In genomic region chr8:11753155-11753941, GRCm38 (mm10) we compare ENCODE assay signal across 31 mouse cellular contexts. TPM values are rescaled to one million over a fixed set of nuclear protein-coding genes. Genes with fewer than 3 reads are reported as not detected.
DNase-seq lines count a peak whose midpoint lies in the region; ATAC-seq and TF ChIP-seq lines count a peak whose summit lies in the region.
"Had no signal": no experiment of that assay in that cellular context is flagged by ENCODE, and none has a peak within 500 bp of the region (broad histone marks: within the 10 kb centered on the region; RNA-seq: fewer than 3 reads in every experiment).

No protein-coding gene starts in this region.

- no peaks in the 10 kb centered on the region for H3K9me3 ChIP-seq in hindbrain, embryonic 12.5 days (replicated peaks)
- H3K9me3 ChIP-seq in hindbrain, embryonic 11.5 days (ENCODE audit: control insufficient read depth, low read length), result no peaks in the 10 kb centered on the region
- no peaks in the 10 kb centered on the region for H3K9me3 ChIP-seq in stomach, embryonic 16.5 days (replicated peaks; ENCODE audit: control insufficient read depth, low read length)
- no peaks in the 10 kb centered on the region for H3K9me3 ChIP-seq in stomach, postnatal 0 days (ENCODE audit: control insufficient read depth, low read length)
- H3K9me3 ChIP-seq: embryonic facial prominence, embryonic 15.5 days; forebrain, embryonic 15.5 days; intestine, embryonic 15.5 days; midbrain, embryonic 12.5 days had no signal

- TF ChIP-seq CTCF in gastrocnemius, adult 2 months (IDR thresholded peaks at IDR 0.05), result no peak
- TF ChIP-seq CTCF in stomach, postnatal 0 days (IDR thresholded peaks at IDR 0.05; ENCODE audit: low read depth), result no peak

- intact Hi-C loops in gastrocnemius, adult 2 months (cut with DNase I), result loop anchor here (5.0 kb wide), 1 partner anchor 34 kb away; no protein-coding TSS in a partner anchor

- H3K27ac ChIP-seq in gastrocnemius, adult 2 months, result peak overlapping the region; percentile 20
- H3K27ac ChIP-seq in hindbrain, embryonic 12.5 days, result no peak overlapping the region
- no peak overlapping the region for H3K27ac ChIP-seq in hindbrain, embryonic 11.5 days (ENCODE audit: low read depth, low read length)
- H3K27ac ChIP-seq in stomach, embryonic 16.5 days (ENCODE audit: low read length), result no peak overlapping the region
- H3K27ac ChIP-seq in stomach, postnatal 0 days (replicated peaks), result no peak overlapping the region
- H3K27ac ChIP-seq: embryonic facial prominence, embryonic 15.5 days; forebrain, embryonic 15.5 days; intestine, embryonic 15.5 days; midbrain, embryonic 12.5 days had no signal

- no peaks in the 10 kb centered on the region for H3K36me3 ChIP-seq in hindbrain, embryonic 12.5 days
- H3K36me3 ChIP-seq in hindbrain, embryonic 11.5 days (ENCODE audit: control insufficient read depth, insufficient read depth, low read length), result no peaks in the 10 kb centered on the region
- no peaks in the 10 kb centered on the region for H3K36me3 ChIP-seq in stomach, embryonic 16.5 days (ENCODE audit: control insufficient read depth, insufficient read depth, low read length)
- no peaks in the 10 kb centered on the region for H3K36me3 ChIP-seq in stomach, postnatal 0 days (ENCODE audit: control insufficient read depth, insufficient read depth, low read length)
- H3K36me3 ChIP-seq: embryonic facial prominence, embryonic 15.5 days; forebrain, embryonic 15.5 days; intestine, embryonic 15.5 days; midbrain, embryonic 12.5 days had no signal

- no peak for TF ChIP-seq EP300 in stomach, postnatal 0 days (optimal IDR thresholded peaks at IDR 0.05)

- H3K4me3 ChIP-seq in gastrocnemius, adult 2 months, result no peak overlapping the region
- H3K4me3 ChIP-seq in hindbrain, embryonic 12.5 days, result no peak overlapping the region
- no peak overlapping the region for H3K4me3 ChIP-seq in hindbrain, embryonic 11.5 days (ENCODE audit: low read depth, low read length)
- no peak overlapping the region for H3K4me3 ChIP-seq in stomach, embryonic 16.5 days (replicated peaks; ENCODE audit: low read length)
- no peak overlapping the region for H3K4me3 ChIP-seq in stomach, postnatal 0 days (ENCODE audit: low read depth, low read length)
- H3K4me3 ChIP-seq: embryonic facial prominence, embryonic 15.5 days; forebrain, embryonic 15.5 days; intestine, embryonic 15.5 days; midbrain, embryonic 12.5 days had no signal

- 80% methylated on average over 11 of the region's 11 CpGs for WGBS in hindbrain, embryonic 12.5 days
- 83% methylated on average over 11 of the region's 11 CpGs for WGBS in hindbrain, embryonic 11.5 days
- WGBS in stomach, embryonic 16.5 days, result 69% methylated on average over 11 of the region's 11 CpGs
- 70% methylated on average over 11 of the region's 11 CpGs for WGBS in stomach, postnatal 0 days

- ATAC-seq in hindbrain, embryonic 12.5 days (ENCODE audit: low FRiP score), result no peak
- ATAC-seq in hindbrain, embryonic 11.5 days (ENCODE audit: low FRiP score), result no peak
- ATAC-seq in stomach, embryonic 16.5 days (ENCODE audit: insufficient read depth, low FRiP score), result no peak
- ATAC-seq in stomach, postnatal 0 days (ENCODE audit: low FRiP score, low TSS enrichment), result no peak
- ATAC-seq: forebrain, embryonic 15.5 days; hindbrain, embryonic 16.5 days; intestine, embryonic 15.5 days had no signal

- DNase-seq in gastrocnemius, adult 2 months, result no peak
- no peak for DNase-seq in gastrocnemius, adult 18-20 months (ENCODE audit: low spot score)
- no peak for DNase-seq in hindbrain, embryonic 11.5 days (ENCODE audit: low spot score)
- DNase-seq in stomach, postnatal 0 days (ENCODE audit: low spot score), result no peak
- DNase-seq in lung, postnatal 4 days, result peak; percentile 24 to 82
- DNase-seq in kidney, postnatal 10 days, result no peak
- DNase-seq: adrenal gland, postnatal 14 days; cerebellum, adult 8-10 months; cerebellum, postnatal 36 days; embryo, embryonic 11 days; heart, postnatal 4 days; kidney, adult 9 months; kidney, postnatal 25 days; layer of hippocampus, postnatal 36 days; liver; right cerebral cortex, postnatal 14 days; thymus, postnatal 36 days had no signal

- peaks cover 10% of the 10 kb centered on the region for H3K4me1 ChIP-seq in hindbrain, embryonic 12.5 days
- H3K4me1 ChIP-seq in hindbrain, embryonic 11.5 days (replicated peaks; ENCODE audit: control insufficient read depth, insufficient read depth, low read length), result no peaks in the 10 kb centered on the region; the same call in 1 of the 2 replicates
- peaks cover 2% of the 10 kb centered on the region; the same call in 1 of the 2 replicates for H3K4me1 ChIP-seq in stomach, embryonic 16.5 days (ENCODE audit: control insufficient read depth, insufficient read depth, low read length)
- no peaks in the 10 kb centered on the region; the same call in 1 of the 2 replicates for H3K4me1 ChIP-seq in stomach, postnatal 0 days (replicated peaks; ENCODE audit: control insufficient read depth, insufficient read depth)

- 0 out of 2 replicates have a peak overlapping the region, but pooled peaks have one; percentile 3 for H3K9ac ChIP-seq in hindbrain, embryonic 12.5 days
- no peak overlapping the region for H3K9ac ChIP-seq in hindbrain, embryonic 11.5 days (ENCODE audit: low read depth, low read length)
- 0 out of 2 replicates have a peak overlapping the region, but pooled peaks have one; percentile 32 for H3K9ac ChIP-seq in stomach, embryonic 16.5 days (ENCODE audit: low read length)
- no peak overlapping the region for H3K9ac ChIP-seq in stomach, postnatal 0 days (ENCODE audit: low read length)
- H3K9ac ChIP-seq: embryonic facial prominence, embryonic 15.5 days; forebrain, embryonic 15.5 days; intestine, embryonic 15.5 days; midbrain, embryonic 12.5 days had no signal

- H3K4me2 ChIP-seq in hindbrain, embryonic 12.5 days (replicated peaks), result no peak overlapping the region
- no peak overlapping the region for H3K4me2 ChIP-seq in hindbrain, embryonic 11.5 days (replicated peaks; ENCODE audit: low read depth, low read length)
- H3K4me2 ChIP-seq in stomach, embryonic 16.5 days (ENCODE audit: low read depth, low read length), result no peak overlapping the region
- H3K4me2 ChIP-seq in stomach, postnatal 0 days (replicated peaks; ENCODE audit: low read depth), result no peak overlapping the region
- H3K4me2 ChIP-seq: embryonic facial prominence, embryonic 15.5 days; forebrain, embryonic 15.5 days; intestine, embryonic 15.5 days; midbrain, embryonic 12.5 days had no signal

- H3K27me3 ChIP-seq in hindbrain, embryonic 12.5 days, result no peaks in the 10 kb centered on the region
- no peaks in the 10 kb centered on the region for H3K27me3 ChIP-seq in hindbrain, embryonic 11.5 days (ENCODE audit: control insufficient read depth, insufficient read depth, low read length)
- no peaks in the 10 kb centered on the region for H3K27me3 ChIP-seq in stomach, embryonic 16.5 days (ENCODE audit: control insufficient read depth, insufficient read depth, low read length)
- H3K27me3 ChIP-seq in stomach, postnatal 0 days (ENCODE audit: control insufficient read depth, insufficient read depth, low read length), result no peaks in the 10 kb centered on the region
- H3K27me3 ChIP-seq: embryonic facial prominence, embryonic 15.5 days; forebrain, embryonic 15.5 days; intestine, embryonic 15.5 days; midbrain, embryonic 12.5 days had no signal

RNA-seq across cellular contexts. Expression of gene Arhgef7, which starts 25.8 kb away (rescaled TPM):
- 10 to 100 TPM; 30.3 to 50.9 TPM for total RNA-seq in gastrocnemius, adult 2 months (2021)
- 10 to 100 TPM; 31.3 to 32.0 TPM for total RNA-seq in gastrocnemius, adult 18-20 months (2021)
- polyA plus RNA-seq in hindbrain, embryonic 12.5 days (2016; fragmentation: Nextera tagmentation; extraction: Ambion mirVana), result 73.9 and 85.1 TPM in 2 replicates
- polyA plus RNA-seq in hindbrain, embryonic 11.5 days (2014; fragmentation: Nextera tagmentation; extraction: Ambion mirVana), result 54.3 and 57.0 TPM in 2 replicates
- polyA plus RNA-seq in stomach, embryonic 16.5 days (2015; fragmentation: Nextera tagmentation; extraction: Ambion mirVana), result 32.7 and 33.4 TPM in 2 replicates
- 12.6 and 13.7 TPM in 2 replicates for polyA plus RNA-seq in stomach, postnatal 0 days (2015; fragmentation: Nextera tagmentation; extraction: Ambion mirVana)

RNA-seq across cellular contexts. Expression of gene 1700016D06Rik, which starts 52.5 kb away (rescaled TPM):
- total RNA-seq in gastrocnemius, adult 2 months (2021), result not detected
- total RNA-seq in gastrocnemius, adult 18-20 months (2021), result not detected
- polyA plus RNA-seq in hindbrain, embryonic 12.5 days (2016; fragmentation: Nextera tagmentation; extraction: Ambion mirVana), result not detected in 2 replicates
- polyA plus RNA-seq in hindbrain, embryonic 11.5 days (2014; fragmentation: Nextera tagmentation; extraction: Ambion mirVana), result not detected in 2 replicates
- polyA plus RNA-seq in stomach, embryonic 16.5 days (2015; fragmentation: Nextera tagmentation; extraction: Ambion mirVana), result not detected in 2 replicates
- not detected in 2 replicates for polyA plus RNA-seq in stomach, postnatal 0 days (2015; fragmentation: Nextera tagmentation; extraction: Ambion mirVana)
- total RNA-seq: adrenal gland, postnatal 14 days; gastrocnemius, postnatal 4 days; heart, postnatal 4 days; layer of hippocampus, adult 8-10 months; layer of hippocampus, postnatal 36 days; left cerebral cortex, postnatal 14 days; megakaryocyte, adult 5-6 weeks; neutrophil, adult 5-6 weeks had no signal
- polyA plus RNA-seq: embryonic facial prominence, embryonic 15.5 days; heart, embryonic 14.5 days; hindbrain, embryonic 16.5 days; intestine, embryonic 15.5 days; liver, embryonic 16.5 days had no signal

Comparison
In these comparisons a context has a peak if more than half of its experiments do, and no peak if none do; other contexts are left out.
1. H3K9ac ChIP-seq: peak in hindbrain, embryonic 12.5 days (single experiment) and stomach, embryonic 16.5 days (single experiment); none in hindbrain, embryonic 11.5 days (single experiment) and stomach, postnatal 0 days (single experiment).
2. DNase-seq: peak in lung, postnatal 4 days (2 of 2); none in gastrocnemius, adult 2 months (single experiment), gastrocnemius, adult 18-20 months (single experiment), hindbrain, embryonic 11.5 days (single experiment), stomach, postnatal 0 days (single experiment) and kidney, postnatal 10 days (single experiment).